Mouse (Mus musculus) CH12.LX (cell line): ENCODE measurements around the gene Sult1a1.

ENCODE experiments used
- CTCF ChIP-seq, 2 experiments: IDR thresholded peaks in 1 of 2; conservative IDR thresholded peaks in 1 of 2; 2 replicates each; pipeline ENCODE4 v1.5.1; 2011 to 2012; ENCODE audit warnings: low read depth in 2 of 2, low read length in 2 of 2, improper control_type of control experiment in 1 of 2, inconsistent platforms in 1 of 2, mild to moderate bottlenecking in 1 of 2, moderate library complexity in 1 of 2
- EP300 ChIP-seq: IDR thresholded peaks from 2 replicates; pipeline ENCODE4 v1.6.1; 2011; ENCODE audit warnings: low read length, improper control_type of control experiment

- TF ChIP-seq EP300 (no peak), CTCF (conservative IDR thresholded peaks at IDR 0.05 in 1 of 2, IDR thresholded peaks at IDR 0.05 in 1 of 2; ENCODE audit: low read depth in 2 of 2, low read length in 2 of 2) (no peak)
These were observed 48.1 kb downstream of the Sult1a1 start for GRCm38 (mm10) chr7:126628111-126628510.
